Mouse (Mus musculus): ENCODE data around the gene Prc1. TPM values are rescaled to one million over a fixed set of nuclear protein-coding genes. Genes with fewer than 3 reads are reported as not detected.
"Not testable (repeated sequence)": the region's sequence is repeated elsewhere in the genome, so short reads cannot be mapped to it uniquely, and the experiment has no call there.

Prc1 gene
- total RNA-seq, 1 experiment from 2014 or later, result 6.3 TPM

DNA sequence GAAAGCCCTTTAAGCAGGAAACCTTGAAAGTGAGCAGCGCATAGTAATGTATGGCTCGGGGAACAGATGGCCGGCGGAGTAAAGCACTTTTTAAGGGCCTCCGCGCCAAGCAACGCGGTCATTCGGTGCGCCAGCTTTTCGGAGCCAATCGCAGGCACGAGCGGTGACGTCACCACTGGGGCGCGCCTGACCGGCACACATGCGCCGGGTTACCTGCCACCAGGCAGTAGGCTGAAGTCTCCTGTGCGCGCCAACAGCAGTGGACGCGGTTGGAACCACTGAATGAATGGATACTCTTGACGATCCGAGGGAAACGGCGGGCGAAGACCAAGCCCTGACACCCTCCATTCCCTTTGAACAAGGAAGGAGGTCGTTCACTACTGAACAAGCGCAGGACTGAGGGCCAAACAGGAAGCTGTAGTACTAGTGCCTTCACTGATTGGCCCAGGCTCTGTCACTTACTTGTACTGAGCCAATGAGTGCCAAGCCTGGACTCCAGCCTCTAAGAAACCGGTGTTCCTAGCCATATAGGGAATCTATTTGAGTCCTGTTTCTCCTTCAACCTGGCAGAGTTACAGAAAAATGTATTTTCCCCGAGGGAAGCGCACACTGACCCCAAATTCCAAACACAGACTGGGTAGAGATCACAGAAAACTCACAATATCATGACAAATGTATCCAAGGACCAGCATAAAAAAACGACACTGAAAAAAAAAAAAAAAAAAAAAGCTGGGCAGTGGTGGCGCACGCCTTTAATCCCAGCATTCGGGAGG lies 30.0 kb downstream of the Prc1 start, which contains the start of gene Rccd1:
Gene Rccd1 (minus strand): TSS at position 412 of the 773 bp plus-strand sequence.
- ATAC-seq (replicated peaks; ENCODE audit: insufficient number of reproducible peaks, low FRiP score, low TSS enrichment, poor library complexity, severe bottlenecking), result peak; percentile 91

GRCm38 (mm10) chr7:80324816-80325119 lies 30.5 kb downstream of the Prc1 start:
- not testable (repeated sequence) for ATAC-seq (replicated peaks; ENCODE audit: insufficient number of reproducible peaks, low FRiP score, low TSS enrichment, poor library complexity, severe bottlenecking)

DNA sequence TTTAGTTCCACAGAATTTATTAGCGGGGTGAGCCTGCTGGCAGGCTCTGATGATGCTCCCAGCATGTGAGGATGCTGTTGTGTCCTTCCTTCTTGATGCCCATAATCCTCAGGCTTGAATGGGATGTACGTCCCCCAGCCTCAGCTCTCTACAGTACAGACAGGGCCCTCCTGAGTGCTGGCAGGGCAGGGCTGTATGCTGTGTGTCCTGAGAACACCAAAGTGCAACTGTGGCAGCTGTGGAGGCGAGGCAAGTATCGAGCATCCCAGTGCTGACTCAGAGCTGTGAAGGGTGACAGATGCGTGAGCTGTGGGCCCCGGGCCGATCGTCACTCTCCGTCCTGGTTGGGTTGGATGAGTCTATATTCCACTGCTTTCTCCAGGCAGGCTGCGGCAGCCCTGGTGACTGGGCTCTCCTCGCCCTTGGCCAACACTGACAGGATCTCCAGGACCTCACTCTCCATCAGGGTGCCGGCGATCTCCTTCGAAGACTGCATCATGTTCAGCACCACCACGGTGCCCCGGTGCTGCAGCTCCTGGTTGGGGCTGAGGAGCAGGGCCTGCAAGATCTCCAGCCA lies 31.1 kb downstream of the Prc1 start:
- ATAC-seq (replicated peaks; ENCODE audit: insufficient number of reproducible peaks, low FRiP score, low TSS enrichment, poor library complexity, severe bottlenecking), result no peak

- ATAC-seq (replicated peaks; ENCODE audit: insufficient number of reproducible peaks, low FRiP score, low TSS enrichment, poor library complexity, severe bottlenecking), result no peak
These were observed 31.8 kb downstream of the Prc1 start for GRCm38 (mm10) chr7:80326076-80326475.

- ATAC-seq (replicated peaks; ENCODE audit: insufficient number of reproducible peaks, low FRiP score, low TSS enrichment, poor library complexity, severe bottlenecking), result no peak
These were observed 36.0 kb downstream of the Prc1 start for GRCm38 (mm10) chr7:80330278-80330677.

DNA sequence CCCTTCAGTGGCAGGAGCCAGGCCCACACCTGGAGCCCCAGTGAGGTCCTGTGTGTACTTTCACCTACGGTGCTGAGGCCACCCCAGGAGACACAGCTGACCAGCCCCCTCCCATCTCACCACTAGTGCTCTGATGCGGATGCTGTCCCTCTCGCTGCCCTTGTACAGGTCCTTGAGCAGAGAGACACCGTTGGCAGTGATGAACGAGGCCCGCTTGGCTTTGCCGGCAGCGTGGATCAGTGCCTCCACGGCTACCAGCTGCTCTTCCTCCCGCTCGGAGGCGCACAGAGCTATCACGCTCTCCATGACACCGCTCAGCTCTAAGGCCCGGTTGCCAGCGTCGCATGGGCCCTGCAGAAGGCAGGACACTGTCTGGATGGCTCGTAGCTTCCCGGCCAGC lies 37.2 kb downstream of the Prc1 start:
- ATAC-seq (replicated peaks; ENCODE audit: insufficient number of reproducible peaks, low FRiP score, low TSS enrichment, poor library complexity, severe bottlenecking), result no peak

DNA sequence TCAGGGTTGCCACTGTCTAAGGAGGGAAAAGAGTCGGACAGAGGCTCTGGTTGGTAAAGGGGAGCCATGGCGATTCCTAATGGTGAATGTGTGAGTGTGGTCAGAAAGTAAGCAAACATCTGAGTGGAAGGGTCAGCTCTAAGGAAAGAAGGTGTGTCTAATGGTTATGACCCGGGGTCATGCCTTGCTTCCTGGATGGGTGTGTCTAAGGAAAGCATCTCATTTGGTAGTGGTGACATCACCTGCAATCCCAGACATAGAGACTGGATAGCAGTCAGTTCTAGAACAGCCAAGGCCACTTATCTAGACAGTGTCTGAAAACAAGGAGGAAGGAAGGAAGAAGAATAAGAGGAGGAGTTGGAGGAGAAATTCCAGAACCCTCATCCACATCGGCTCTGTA lies 40.6 kb downstream of the Prc1 start:
- ATAC-seq (replicated peaks; ENCODE audit: insufficient number of reproducible peaks, low FRiP score, low TSS enrichment, poor library complexity, severe bottlenecking), result no peak

DNA sequence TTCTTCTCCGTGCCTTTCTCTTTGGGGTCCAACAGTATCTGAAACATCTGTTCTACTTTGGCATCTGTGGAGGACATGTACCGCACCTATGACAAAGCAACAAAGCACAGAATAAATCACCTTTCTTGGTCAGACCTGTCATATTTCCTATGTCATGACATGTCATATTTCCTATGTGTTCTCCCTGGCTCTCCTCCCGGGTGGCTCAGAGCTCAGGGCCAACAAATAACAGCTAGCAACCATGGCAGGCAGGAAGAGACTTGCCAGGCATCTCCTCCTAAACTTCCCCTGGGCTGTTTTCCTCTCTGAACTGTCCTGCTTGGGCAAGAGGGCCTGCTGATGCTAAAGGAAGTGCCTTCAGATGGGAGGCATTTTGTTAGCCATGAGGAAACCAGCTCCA lies 42.7 kb downstream of the Prc1 start:
- ATAC-seq (replicated peaks; ENCODE audit: insufficient number of reproducible peaks, low FRiP score, low TSS enrichment, poor library complexity, severe bottlenecking), result no peak

DNA sequence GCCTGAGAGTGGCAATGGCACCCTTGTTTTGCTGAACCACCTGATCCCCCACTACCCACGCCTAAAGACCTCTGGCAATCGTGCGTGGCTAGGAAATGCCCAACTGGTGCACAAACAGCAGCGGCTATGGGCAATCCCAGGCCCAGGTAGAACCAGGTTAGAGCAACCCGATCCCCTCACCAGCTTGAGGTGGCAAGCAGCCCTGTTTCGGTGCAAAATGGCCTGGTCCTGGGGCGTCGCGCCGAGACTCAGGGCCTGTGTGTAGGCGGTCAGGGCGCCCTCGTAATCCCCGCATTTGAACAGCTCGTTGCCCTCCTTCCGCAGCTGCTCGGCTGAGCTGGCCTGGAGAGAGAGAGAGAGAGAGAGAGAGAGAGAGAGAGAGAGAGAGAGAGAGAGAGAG lies 45.1 kb downstream of the Prc1 start:
- ATAC-seq (replicated peaks; ENCODE audit: insufficient number of reproducible peaks, low FRiP score, low TSS enrichment, poor library complexity, severe bottlenecking), result no peak

DNA sequence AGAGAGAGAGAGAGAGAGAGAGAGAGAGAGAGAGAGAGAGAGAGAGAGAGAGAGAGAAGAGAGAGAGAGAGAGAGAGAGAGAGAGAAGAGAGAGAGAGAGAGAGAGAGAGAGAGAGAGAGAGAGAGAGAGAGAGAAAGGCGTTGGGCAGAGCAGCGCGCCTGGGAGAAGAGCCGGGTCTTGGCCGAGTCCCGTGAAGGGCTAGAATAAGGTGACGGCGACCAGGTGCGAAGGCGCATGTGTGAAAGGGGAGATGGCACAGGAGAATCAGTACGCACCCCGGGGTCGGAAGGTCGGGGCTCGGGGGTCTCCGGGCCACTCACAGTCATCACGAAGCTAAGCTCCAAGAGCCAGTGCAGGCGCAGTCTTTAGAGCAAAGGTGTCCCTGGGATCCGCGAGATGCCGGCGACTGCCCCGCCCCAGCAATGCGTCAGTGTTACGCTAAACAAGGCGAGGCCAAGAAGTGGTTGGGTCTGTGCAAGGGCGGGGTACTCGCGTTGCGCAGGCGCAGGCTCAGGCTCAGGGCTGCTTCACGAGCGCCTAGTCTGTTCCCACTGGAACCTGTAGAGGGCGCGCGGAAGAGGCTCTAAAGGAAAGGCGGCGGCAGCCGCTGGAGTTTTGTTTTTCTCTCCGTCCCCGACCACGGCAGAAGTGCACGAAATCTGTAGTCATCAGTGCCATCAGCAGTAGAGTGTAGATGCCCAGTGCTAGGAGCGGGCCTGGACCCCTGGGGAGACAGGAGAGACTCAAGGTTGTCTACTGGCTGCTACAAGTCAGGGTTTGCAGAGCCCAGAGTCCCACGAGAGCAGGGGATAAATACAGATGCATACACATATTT lies 45.8 kb downstream of the Prc1 start:
- peak; percentile 87 for ATAC-seq (replicated peaks; ENCODE audit: insufficient number of reproducible peaks, low FRiP score, low TSS enrichment, poor library complexity, severe bottlenecking)

GRCm38 (mm10) chr7:80340793-80341192 lies 46.5 kb downstream of the Prc1 start, which contains the start of gene Unc45a:
TSS of gene Unc45a (minus strand) at chr7:80341005.
- peak; percentile 53 for ATAC-seq (replicated peaks; ENCODE audit: insufficient number of reproducible peaks, low FRiP score, low TSS enrichment, poor library complexity, severe bottlenecking)

- no peak for ATAC-seq (replicated peaks; ENCODE audit: insufficient number of reproducible peaks, low FRiP score, low TSS enrichment, poor library complexity, severe bottlenecking)
These were observed 47.5 kb downstream of the Prc1 start for GRCm38 (mm10) chr7:80341793-80342192.

- ATAC-seq (replicated peaks; ENCODE audit: insufficient number of reproducible peaks, low FRiP score, low TSS enrichment, poor library complexity, severe bottlenecking), result peak; percentile 63
These were observed 48.6 kb downstream of the Prc1 start, which contains the start of gene Hddc3 for GRCm38 (mm10) chr7:80342858-80343257. TSS of gene Hddc3 (plus strand) at chr7:80343104.

GRCm38 (mm10) chr7:80343270-80344018 lies 49.2 kb downstream of the Prc1 start:
- ATAC-seq (replicated peaks; ENCODE audit: insufficient number of reproducible peaks, low FRiP score, low TSS enrichment, poor library complexity, severe bottlenecking), result no peak

DNA sequence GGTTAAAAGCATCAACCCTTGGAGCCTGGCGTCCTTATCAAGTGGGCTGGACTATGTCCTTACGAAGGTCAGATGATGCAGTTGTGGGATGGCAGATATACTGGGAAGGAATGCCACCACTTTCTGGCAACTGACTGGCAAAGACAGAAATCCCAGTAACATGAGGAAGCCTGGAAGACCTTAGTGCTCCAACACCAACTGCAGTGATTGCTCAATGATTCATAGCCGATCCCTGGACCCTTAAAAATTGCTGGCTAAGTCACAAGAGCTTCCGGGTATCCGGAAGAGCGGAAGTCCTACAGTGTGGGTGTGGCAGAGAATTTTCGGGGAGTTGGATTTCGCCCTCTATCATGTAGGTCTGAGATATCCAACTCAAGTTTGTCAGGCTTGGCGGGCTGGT lies 51.9 kb downstream of the Prc1 start:
- ATAC-seq (replicated peaks; ENCODE audit: insufficient number of reproducible peaks, low FRiP score, low TSS enrichment, poor library complexity, severe bottlenecking), result no peak

- no peak for ATAC-seq (replicated peaks; ENCODE audit: insufficient number of reproducible peaks, low FRiP score, low TSS enrichment, poor library complexity, severe bottlenecking)
These were observed 52.6 kb downstream of the Prc1 start for GRCm38 (mm10) chr7:80346830-80347229.

GRCm38 (mm10) chr7:80347670-80348586 lies 53.7 kb downstream of the Prc1 start:
- ATAC-seq (replicated peaks; ENCODE audit: insufficient number of reproducible peaks, low FRiP score, low TSS enrichment, poor library complexity, severe bottlenecking), result no peak

- ATAC-seq (replicated peaks; ENCODE audit: insufficient number of reproducible peaks, low FRiP score, low TSS enrichment, poor library complexity, severe bottlenecking), result no peak
These were observed 56.6 kb downstream of the Prc1 start for GRCm38 (mm10) chr7:80350808-80351207.
